In genomic region chr15:79805246-79805645, GRCm38 (mm10) we compare ENCODE assay signal across 11 mouse cellular contexts. TPM values are rescaled to one million over a fixed set of nuclear protein-coding genes. Genes with fewer than 3 reads are reported as not detected.
A peak's percentile ranks its signal among the peaks of the same experiment; 100 is the strongest.
DNase-seq lines count a peak whose midpoint lies in the region; ATAC-seq and TF ChIP-seq lines count a peak whose summit lies in the region.
"Had no signal": no experiment of that assay in that cellular context is flagged by ENCODE, and none has a peak within 500 bp of the region (broad histone marks: within the 10 kb centered on the region; RNA-seq: fewer than 3 reads in every experiment).

No protein-coding gene starts in this region.

- H3K27me3 ChIP-seq in kidney, embryonic 15.5 days = peaks cover 99% of the 10 kb centered on the region
- H3K27me3 ChIP-seq in embryonic facial prominence, embryonic 13.5 days = peaks cover 87% of the 10 kb centered on the region
- H3K27me3 ChIP-seq in hindbrain, embryonic 14.5 days (ENCODE audit: control insufficient read depth, insufficient read depth, low read length) = peaks cover 44% of the 10 kb centered on the region
- H3K27me3 ChIP-seq in neural tube, embryonic 12.5 days (replicated peaks) = peaks cover 62% of the 10 kb centered on the region
- H3K27me3 ChIP-seq in kidney, adult 2 months (replicated peaks; ENCODE audit: control insufficient read depth, insufficient read depth, low read length) = 0 out of 2 replicates have a peak, but pooled peaks cover 4% of the 10 kb centered on the region

- H3K4me3 ChIP-seq in kidney, embryonic 15.5 days (replicated peaks) = peak overlapping the region; percentile 65
- peak overlapping the region; percentile 65; the same call in 1 of the 2 replicates for H3K4me3 ChIP-seq in embryonic facial prominence, embryonic 13.5 days
- H3K4me3 ChIP-seq in hindbrain, embryonic 14.5 days (replicated peaks; ENCODE audit: low read length) = peak overlapping the region; percentile 72
- no peak overlapping the region for H3K4me3 ChIP-seq in neural tube, embryonic 12.5 days
- H3K4me3 ChIP-seq in kidney, adult 2 months (ENCODE audit: insufficient read depth, low read depth, low read length) = no peak overlapping the region

- no peak for ATAC-seq in kidney, embryonic 15.5 days (replicated peaks; ENCODE audit: low FRiP score)
- ATAC-seq in embryonic facial prominence, embryonic 13.5 days (ENCODE audit: insufficient number of reproducible peaks, insufficient read depth, low FRiP score, low TSS enrichment, low read depth) = no peak
- ATAC-seq in hindbrain, embryonic 14.5 days (ENCODE audit: low FRiP score) = no peak
- no peak for ATAC-seq in neural tube, embryonic 12.5 days (ENCODE audit: low FRiP score, low read depth)

- peak overlapping the region; percentile 98 for H3K4me2 ChIP-seq in kidney, embryonic 15.5 days
- peak overlapping the region; percentile 90 for H3K4me2 ChIP-seq in embryonic facial prominence, embryonic 13.5 days
- H3K4me2 ChIP-seq in hindbrain, embryonic 14.5 days (replicated peaks) = peak overlapping the region; percentile 73
- peak overlapping the region; percentile 90 for H3K4me2 ChIP-seq in neural tube, embryonic 12.5 days (replicated peaks)

- H3K9me3 ChIP-seq in kidney, embryonic 15.5 days (replicated peaks) = no peaks in the 10 kb centered on the region
- H3K9me3 ChIP-seq in embryonic facial prominence, embryonic 13.5 days = no peaks in the 10 kb centered on the region
- no peaks in the 10 kb centered on the region for H3K9me3 ChIP-seq in hindbrain, embryonic 14.5 days (ENCODE audit: control insufficient read depth, low read length)
- H3K9me3 ChIP-seq in neural tube, embryonic 12.5 days = no peaks in the 10 kb centered on the region

- no peak overlapping the region for H3K9ac ChIP-seq in kidney, embryonic 15.5 days
- H3K9ac ChIP-seq in embryonic facial prominence, embryonic 13.5 days = peak overlapping the region; percentile 76; the same call in 1 of the 2 replicates
- peak overlapping the region; percentile 80 for H3K9ac ChIP-seq in hindbrain, embryonic 14.5 days
- no peak overlapping the region for H3K9ac ChIP-seq in neural tube, embryonic 12.5 days

- H3K27ac ChIP-seq in kidney, embryonic 15.5 days = no peak overlapping the region
- no peak overlapping the region for H3K27ac ChIP-seq in embryonic facial prominence, embryonic 13.5 days
- H3K27ac ChIP-seq in hindbrain, embryonic 14.5 days = peak overlapping the region; percentile 86
- H3K27ac ChIP-seq in neural tube, embryonic 12.5 days = no peak overlapping the region
- no peak overlapping the region for H3K27ac ChIP-seq in kidney, adult 2 months (ENCODE audit: insufficient read depth, low read depth, low read length)

- no peak for TF ChIP-seq POLR2A in kidney, adult 2 months (IDR thresholded peaks at IDR 0.05; ENCODE audit: low read depth, low read length)

- peaks cover 22% of the 10 kb centered on the region for H3K4me1 ChIP-seq in kidney, embryonic 15.5 days
- peaks cover 16% of the 10 kb centered on the region for H3K4me1 ChIP-seq in embryonic facial prominence, embryonic 13.5 days
- H3K4me1 ChIP-seq in hindbrain, embryonic 14.5 days (replicated peaks; ENCODE audit: control insufficient read depth, insufficient read depth, low read length) = peaks cover 11% of the 10 kb centered on the region
- peaks cover 11% of the 10 kb centered on the region for H3K4me1 ChIP-seq in neural tube, embryonic 12.5 days
- no peaks in the 10 kb centered on the region for H3K4me1 ChIP-seq in kidney, adult 2 months (ENCODE audit: control insufficient read depth, insufficient read depth, low read length)

- 23% methylated on average over 8 of the region's 8 CpGs for WGBS in kidney, embryonic 15.5 days
- 15% methylated on average over 8 of the region's 8 CpGs for WGBS in embryonic facial prominence, embryonic 13.5 days
- 31% methylated on average over 8 of the region's 8 CpGs for WGBS in hindbrain, embryonic 14.5 days
- WGBS in neural tube, embryonic 12.5 days = 18% methylated on average over 8 of the region's 8 CpGs
- 32% methylated on average over 8 of the region's 8 CpGs for WGBS in kidney, adult 2 months

- TF ChIP-seq CTCF in kidney, adult 2 months (conservative IDR thresholded peaks at IDR 0.05; ENCODE audit: insufficient read depth, insufficient read length, low read depth, low read length) = no peak

- no peak for DNase-seq in kidney, postnatal 36 days
- DNase-seq in hindbrain, embryonic 14.5 days (ENCODE audit: low spot score) = no peak
- DNase-seq in adrenal gland, postnatal 25 days = no peak
- DNase-seq in kidney, adult 2 months = no peak
- DNase-seq: layer of hippocampus, postnatal 36 days; thymus, adult 18-20 months had no signal

- no peaks in the 10 kb centered on the region for H3K36me3 ChIP-seq in kidney, embryonic 15.5 days
- H3K36me3 ChIP-seq in embryonic facial prominence, embryonic 13.5 days = no peaks in the 10 kb centered on the region
- no peaks in the 10 kb centered on the region for H3K36me3 ChIP-seq in hindbrain, embryonic 14.5 days (replicated peaks; ENCODE audit: control insufficient read depth, insufficient read depth)
- H3K36me3 ChIP-seq in neural tube, embryonic 12.5 days = no peaks in the 10 kb centered on the region
- no peaks in the 10 kb centered on the region for H3K36me3 ChIP-seq in kidney, adult 2 months (ENCODE audit: control insufficient read depth, insufficient read depth, low read length)

RNA-seq across cellular contexts. Expression of gene Nptxr, which starts 0.7 kb away (rescaled TPM):
- polyA plus RNA-seq in kidney, embryonic 15.5 days (2015; fragmentation: Nextera tagmentation; extraction: Ambion mirVana) = 2.0 and 2.4 TPM in 2 replicates
- 4.7 and 5.4 TPM in 2 replicates for polyA plus RNA-seq in embryonic facial prominence, embryonic 13.5 days (2015; fragmentation: Nextera tagmentation; extraction: Ambion mirVana)
- 20.9 and 24.8 TPM in 2 replicates for polyA plus RNA-seq in hindbrain, embryonic 14.5 days (2014; fragmentation: Nextera tagmentation; extraction: Ambion mirVana)
- 13.2 and 13.6 TPM in 2 replicates for polyA plus RNA-seq in neural tube, embryonic 12.5 days (2016; fragmentation: Nextera tagmentation; extraction: Ambion mirVana)
- total RNA-seq in adrenal gland, postnatal 25 days (2021) = 4.6 and 6.8 TPM in 2 replicates
- 2.0 and 2.1 TPM in 2 replicates for polyA plus RNA-seq in kidney, adult 2 months (2012; rRNA removed)

RNA-seq across cellular contexts. Expression of gene Dnal4, which starts 27.6 kb away (rescaled TPM):
- 58.3 and 67.4 TPM in 2 replicates for polyA plus RNA-seq in kidney, embryonic 15.5 days (2015; fragmentation: Nextera tagmentation; extraction: Ambion mirVana)
- 69.2 and 74.4 TPM in 2 replicates for polyA plus RNA-seq in embryonic facial prominence, embryonic 13.5 days (2015; fragmentation: Nextera tagmentation; extraction: Ambion mirVana)
- 64.6 and 67.8 TPM in 2 replicates for polyA plus RNA-seq in hindbrain, embryonic 14.5 days (2014; fragmentation: Nextera tagmentation; extraction: Ambion mirVana)
- polyA plus RNA-seq in neural tube, embryonic 12.5 days (2016; fragmentation: Nextera tagmentation; extraction: Ambion mirVana) = 73.1 and 79.2 TPM in 2 replicates
- 17.7 and 23.1 TPM in 2 replicates for total RNA-seq in adrenal gland, postnatal 25 days (2021)
- 54.3 and 57.8 TPM in 2 replicates for polyA plus RNA-seq in kidney, adult 2 months (2012; rRNA removed)

RNA-seq across cellular contexts. Expression of gene Npcd, which starts 28.8 kb away (rescaled TPM):
- not detected in 2 replicates for polyA plus RNA-seq in kidney, embryonic 15.5 days (2015; fragmentation: Nextera tagmentation; extraction: Ambion mirVana)
- 0.32 and 0.39 TPM in 2 replicates for polyA plus RNA-seq in embryonic facial prominence, embryonic 13.5 days (2015; fragmentation: Nextera tagmentation; extraction: Ambion mirVana)
- polyA plus RNA-seq in hindbrain, embryonic 14.5 days (2014; fragmentation: Nextera tagmentation; extraction: Ambion mirVana) = 1.4 and 5.5 TPM in 2 replicates
- polyA plus RNA-seq in neural tube, embryonic 12.5 days (2016; fragmentation: Nextera tagmentation; extraction: Ambion mirVana) = 0.31 and 1.0 TPM in 2 replicates
- 1.7 and 2.6 TPM in 2 replicates for total RNA-seq in adrenal gland, postnatal 25 days (2021)
- polyA plus RNA-seq in kidney, adult 2 months (2012; rRNA removed) = 0.62 TPM in 1 of 2 replicates, not detected in the other
- total RNA-seq: MEL had no signal
- polyA plus RNA-seq: heart, postnatal 0 days had no signal

RNA-seq across cellular contexts. Expression of gene Cbx6, which starts 29.2 kb away (rescaled TPM):
- 45.5 and 50.4 TPM in 2 replicates for polyA plus RNA-seq in kidney, embryonic 15.5 days (2015; fragmentation: Nextera tagmentation; extraction: Ambion mirVana)
- 54.7 and 56.7 TPM in 2 replicates for polyA plus RNA-seq in embryonic facial prominence, embryonic 13.5 days (2015; fragmentation: Nextera tagmentation; extraction: Ambion mirVana)
- polyA plus RNA-seq in hindbrain, embryonic 14.5 days (2014; fragmentation: Nextera tagmentation; extraction: Ambion mirVana) = 36.9 and 39.8 TPM in 2 replicates
- 32.8 and 36.6 TPM in 2 replicates for polyA plus RNA-seq in neural tube, embryonic 12.5 days (2016; fragmentation: Nextera tagmentation; extraction: Ambion mirVana)
- 55.3 and 73.0 TPM in 2 replicates for total RNA-seq in adrenal gland, postnatal 25 days (2021)
- polyA plus RNA-seq in kidney, adult 2 months (2012; rRNA removed) = 49.5 and 62.1 TPM in 2 replicates

Comparison
In these comparisons a context has a peak if more than half of its experiments do, and no peak if none do; other contexts are left out.
1. H3K4me3 ChIP-seq: peak in kidney, embryonic 15.5 days (single experiment), embryonic facial prominence, embryonic 13.5 days (single experiment) and hindbrain, embryonic 14.5 days (single experiment); none in neural tube, embryonic 12.5 days (single experiment) and kidney, adult 2 months (single experiment).
2. H3K9ac ChIP-seq: peak in embryonic facial prominence, embryonic 13.5 days (single experiment) and hindbrain, embryonic 14.5 days (single experiment); none in kidney, embryonic 15.5 days (single experiment) and neural tube, embryonic 12.5 days (single experiment).
3. Peak in every context shown above with its lines, with median percentiles within 50 percentile points of each other: H3K4me2 ChIP-seq.